ENCODE assay signal across 8 mouse cellular contexts in genomic region chrX:37110193-37110880, GRCm38 (mm10). TPM values are rescaled to one million over a fixed set of nuclear protein-coding genes. Genes with fewer than 3 reads are reported as not detected.
DNase-seq lines count a peak whose midpoint lies in the region; ATAC-seq lines count a peak whose summit lies in the region.

TSS of gene Upf3b (minus strand) at chrX:37110322.

- peak; percentile 98 for ATAC-seq in hindbrain, embryonic 16.5 days

- peak; percentile 79 for DNase-seq in WW6 (ENCODE audit: low read depth, low spot score)
- peak; percentile 53 to 85 for DNase-seq in cerebellum, postnatal 4 days (ENCODE audit: low spot score in 2 of 2)
- peak; percentile 92 for DNase-seq in gastrocnemius, adult 18-20 months (ENCODE audit: low spot score)
- DNase-seq in left cerebral cortex, adult 18-20 months (ENCODE audit: low spot score in 2 of 2): peak; percentile 79 to 87
- DNase-seq in right cerebral cortex, adult 18-20 months: peak; percentile 94
- peak; percentile 55 for DNase-seq in urinary bladder, postnatal 10 days (ENCODE audit: low spot score)

- H3K36me3 ChIP-seq in hindbrain, embryonic 16.5 days (ENCODE audit: control insufficient read depth, insufficient read depth, low read length): no peaks in the 10 kb centered on the region
- H3K36me3 ChIP-seq in macrophage (ENCODE audit: inconsistent target): no peaks in the 10 kb centered on the region

- no peaks in the 10 kb centered on the region for H3K27me3 ChIP-seq in hindbrain, embryonic 16.5 days (replicated peaks; ENCODE audit: control insufficient read depth, insufficient read depth, low read length)

- peak within 1 kb of the TSS; percentile 79 for H3K27ac ChIP-seq in hindbrain, embryonic 16.5 days (ENCODE audit: low read depth, low read length)
- H3K27ac ChIP-seq in macrophage: peak within 1 kb of the TSS; percentile 63

- peak within 1 kb of the TSS; percentile 57 for H3K4me2 ChIP-seq in hindbrain, embryonic 16.5 days (ENCODE audit: low read length)

- 0 out of 2 replicates have a peak, but pooled peaks cover 6% of the 10 kb centered on the region for H3K79me2 ChIP-seq in macrophage (ENCODE audit: inconsistent target)

- H3K9ac ChIP-seq in hindbrain, embryonic 16.5 days (ENCODE audit: low read depth, low read length): peak within 1 kb of the TSS; percentile 59

- H3K4me3 ChIP-seq in hindbrain, embryonic 16.5 days (ENCODE audit: low read length): peak within 1 kb of the TSS; percentile 47
- peak within 1 kb of the TSS; percentile 65 for H3K4me3 ChIP-seq in macrophage (ENCODE audit: inconsistent target)

- H3K9me3 ChIP-seq in hindbrain, embryonic 16.5 days (ENCODE audit: control insufficient read depth, low read length): no peaks in the 10 kb centered on the region

- WGBS in hindbrain, embryonic 16.5 days: 21% methylated on average over 30 of the region's 30 CpGs
- 23% methylated on average over 30 of the region's 30 CpGs for WGBS in macrophage (ENCODE audit: missing documents)

- no peaks in the 10 kb centered on the region for H3K4me1 ChIP-seq in hindbrain, embryonic 16.5 days (ENCODE audit: control insufficient read depth, insufficient read depth, low read depth, low read length)

RNA-seq across cellular contexts. Expression of gene Upf3b, which starts in this region (rescaled TPM):
- total RNA-seq in gastrocnemius, adult 18-20 months (2021): 10 to 100 TPM in 1 of 2 experiments, 1 to 10 TPM in 1; 9.7 to 10.5 TPM
- polyA plus RNA-seq in hindbrain, embryonic 16.5 days (2015; fragmentation: Nextera tagmentation; extraction: Ambion mirVana): 24.8 and 27.2 TPM in 2 replicates
- 10 to 100 TPM; 17.4 to 18.1 TPM for total RNA-seq in left cerebral cortex, adult 18-20 months (2021)
- 10 to 100 TPM; 27.0 to 93.4 (median 74.4) TPM for total RNA-seq in macrophage (2018; cell fraction: chromatin; rRNA removed)
- total RNA-seq in macrophage (2018; cell fraction: cytosol; rRNA removed): 10 to 100 TPM in 5 of 26 experiments, 1 to 10 TPM in 21; 5.0 to 12.5 (median 7.9) TPM
- 10 to 100 TPM; 15.6 to 64.7 (median 34.8) TPM for total RNA-seq in macrophage (2018; cell fraction: nucleus; rRNA removed)
- polyA plus RNA-seq in macrophage (2018): 12.7 to 28.5 TPM (median 13.0 TPM) in 3 replicates

Comparison
In these comparisons a context has a peak if more than half of its experiments do, and no peak if none do; other contexts are left out.
1. Peak in every context shown above with its lines: DNase-seq, ATAC-seq, H3K4me3 ChIP-seq and H3K27ac ChIP-seq.